Mouse (Mus musculus): ENCODE results near the gene Ppm1l.

GRCm38 (mm10) chr3:69572561-69572960 lies 255.9 kb downstream of the Ppm1l start:
- TF ChIP-seq POLR2A (IDR thresholded peaks at IDR 0.05; ENCODE audit: borderline replicate concordance, extremely low read depth, insufficient read depth, insufficient read length, poor library complexity, severe bottlenecking) (no peak), CTCF (IDR thresholded peaks at IDR 0.05; ENCODE audit: borderline replicate concordance, extremely low read depth, insufficient read depth, insufficient read length) (no peak)

Data from brain, embryonic 14.5 days (tissue).